Mouse (Mus musculus) midbrain, embryonic 14.5 days (tissue): ENCODE measurements around the gene Lrrc7. TPM values are rescaled to one million over a fixed set of nuclear protein-coding genes. Genes with fewer than 3 reads are reported as not detected.
A peak's percentile ranks its signal among the peaks of the same experiment; 100 is the strongest.

Experiments used
- ATAC-seq: fragments of 200-750 bp; cut with Nextera tagmentation; 2 replicates; pipeline ENCODE4 v1.8.0; 2017; ENCODE audit warnings: moderate number of reproducible peaks, moderate library complexity; ENCODE audit not compliant: low FRiP score, low TSS enrichment
- DNase-seq: peaks from one replicate; pipeline ENCODE4 v3.0.0-alpha.2; 2015
- H3K27ac ChIP-seq: fragments of 300-500 bp; sonication (generic); replicated peaks from 2 replicates; pipeline ENCODE4 v1.5.1; 2014; ENCODE audit warnings: mild to moderate bottlenecking, low read depth, low read length, moderate library complexity
- H3K27me3 ChIP-seq: fragments of 300-500 bp; sonication (generic); 2 replicates; pipeline ENCODE4 v1.6.1; 2014; ENCODE audit warnings: low read length, control low read depth, mixed read lengths; ENCODE audit not compliant: control insufficient read depth, insufficient read depth
- H3K36me3 ChIP-seq: fragments of 300-500 bp; sonication (generic); 2 replicates; pipeline ENCODE4 v1.6.1; 2014; ENCODE audit warnings: low read length, control low read depth; ENCODE audit not compliant: control insufficient read depth, insufficient read depth
- H3K4me1 ChIP-seq: fragments of 300-500 bp; sonication (generic); 2 replicates; pipeline ENCODE4 v1.6.1; 2014; ENCODE audit warnings: mild to moderate bottlenecking, antibody characterized with exemption, low read length, control low read depth; ENCODE audit not compliant: control insufficient read depth, insufficient read depth
- H3K4me2 ChIP-seq: fragments of 300-500 bp; sonication (generic); 2 replicates; pipeline ENCODE4 v1.6.1; 2014; ENCODE audit warnings: mild to moderate bottlenecking, low read length, moderate library complexity
- H3K4me3 ChIP-seq: fragments of 300-500 bp; sonication (generic); replicated peaks from 2 replicates; pipeline ENCODE4 v1.5.1; 2014; ENCODE audit warnings: low read depth, low read length
- H3K9ac ChIP-seq: fragments of 300-500 bp; sonication (generic); replicated peaks from 2 replicates; pipeline ENCODE4 v1.6.1; 2014; ENCODE audit warnings: mild to moderate bottlenecking, low read length, moderate library complexity
- H3K9me3 ChIP-seq: fragments of 300-500 bp; sonication (generic); 2 replicates; pipeline ENCODE4 v1.6.1; 2016; ENCODE audit warnings: low read length, control low read depth, mixed read lengths; ENCODE audit not compliant: control insufficient read depth
- WGBS: fragments of 180-500 bp; shearing (Covaris S2); extraction: QIAGEN DNeasy Blood & Tissue Kit; methylation state at CpG from one replicate; pipeline ENCODE4 v1.1.7; 2014; 5-methylcytosine and 5-hydroxymethylcytosine counted together
- polyA plus RNA-seq: library from polyadenylated mRNA; unstranded; fragments of >200 nt; fragmentation: Nextera tagmentation; extraction: Ambion mirVana; gene quantifications from 2 replicates; pipeline ENCODE4 v1.2.1, GENCODE M21; 2014

Lrrc7 gene
- polyA plus RNA-seq, 1 experiment from 2014 or later, result 13.2 TPM

DNA sequence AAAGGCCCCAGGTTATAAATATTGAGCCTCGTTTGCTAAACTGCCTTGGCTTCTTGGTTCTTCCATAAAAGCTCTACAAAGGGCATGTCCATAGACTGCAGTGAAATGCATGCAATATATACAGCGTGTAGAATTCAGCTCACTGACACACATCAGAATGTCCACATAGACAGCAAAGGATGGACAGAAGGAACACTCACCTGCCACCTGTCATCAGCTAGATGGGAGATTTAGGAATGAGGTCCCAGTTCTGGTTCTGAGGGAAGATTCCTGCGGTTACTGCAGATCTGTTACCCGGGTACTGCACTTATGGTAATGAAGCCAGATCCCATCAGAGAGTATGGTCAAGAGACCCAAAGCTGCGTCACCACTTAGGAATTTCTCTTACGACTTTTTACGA is 494.1 kb downstream of the Lrrc7 start:
- Histone ChIP-seq H3K27me3 (no peaks in the 10 kb centered on the region), H3K9ac (no peak overlapping the region), H3K9me3 (no peaks in the 10 kb centered on the region), H3K4me3 (no peak overlapping the region), H3K4me1 (no peaks in the 10 kb centered on the region), H3K4me2 (no peak overlapping the region), H3K27ac (no peak overlapping the region), H3K36me3 (peaks cover 26% of the 10 kb centered on the region)
- no peak for ATAC-seq
- no peak for DNase-seq
- 91% methylated on average over 7 of the region's 7 CpGs for WGBS

DNA sequence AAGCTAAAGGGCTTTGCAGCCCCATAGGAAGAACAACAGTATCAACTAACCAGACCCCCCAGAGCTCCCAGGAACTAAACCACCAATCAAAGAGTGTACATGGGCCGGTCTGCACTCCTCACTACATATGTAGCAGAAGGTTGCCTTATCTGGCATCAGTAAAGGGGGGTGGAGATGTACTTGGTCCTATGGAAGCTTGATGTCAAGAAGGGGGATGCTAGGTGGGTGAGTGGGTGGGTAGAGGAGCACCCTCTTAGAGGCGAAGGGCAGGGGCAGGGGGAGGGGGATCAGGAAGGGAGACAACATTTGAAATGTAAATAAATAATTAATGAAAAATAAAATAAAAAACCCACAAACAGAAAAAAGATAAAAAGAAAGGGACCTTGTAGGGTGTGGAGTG is 496.8 kb downstream of the Lrrc7 start:
- no peaks in the 10 kb centered on the region for H3K4me1 ChIP-seq
- no peak overlapping the region for H3K4me2 ChIP-seq
- no peaks in the 10 kb centered on the region for H3K27me3 ChIP-seq
- H3K36me3 ChIP-seq, result peaks cover 28% of the 10 kb centered on the region
- H3K4me3 ChIP-seq, result no peak overlapping the region
- DNase-seq, result no peak
- H3K9me3 ChIP-seq, result no peaks in the 10 kb centered on the region
- 93% methylated on average over 2 of the region's 2 CpGs for WGBS
- H3K9ac ChIP-seq, result no peak overlapping the region
- H3K27ac ChIP-seq, result no peak overlapping the region
- ATAC-seq, result no peak; the same call in 1 of the 2 replicates

DNA sequence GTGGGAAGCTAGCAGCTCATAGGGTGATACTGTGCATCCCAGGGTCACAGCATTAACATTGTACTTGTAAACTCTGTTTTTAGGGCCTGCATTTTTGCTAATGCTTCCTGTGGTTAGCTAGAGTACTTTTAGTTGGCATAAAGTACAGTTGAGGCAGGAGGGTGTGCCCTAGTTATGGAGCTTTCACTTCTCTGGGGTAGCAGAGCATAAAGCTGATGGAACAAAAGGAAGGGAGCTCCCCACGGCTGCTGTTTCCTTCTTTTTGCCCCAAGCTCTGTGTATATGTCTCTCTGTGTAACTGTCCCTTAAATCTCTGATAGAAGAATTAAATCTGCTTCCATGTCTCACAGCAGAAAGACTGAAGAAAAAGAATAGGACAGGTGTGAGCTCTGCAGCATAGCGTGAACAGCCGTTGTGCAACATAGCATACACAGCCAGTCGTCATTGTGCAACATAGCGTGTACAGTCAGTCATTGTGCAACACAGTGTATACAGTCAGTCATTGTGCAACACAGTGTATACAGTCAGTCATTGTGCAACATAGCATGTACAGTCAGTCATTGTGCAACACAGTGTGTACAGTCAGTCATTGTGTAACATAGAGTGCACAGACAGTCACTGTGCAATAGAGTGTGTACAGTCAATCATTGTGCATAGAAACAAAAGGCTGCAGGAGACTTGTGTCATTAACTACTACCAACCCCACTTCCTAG is 500.1 kb downstream of the Lrrc7 start:
- peaks cover 45% of the 10 kb centered on the region for H3K36me3 ChIP-seq
- ATAC-seq, result no peak
- no peak overlapping the region for H3K4me3 ChIP-seq
- H3K9me3 ChIP-seq, result no peaks in the 10 kb centered on the region
- H3K27me3 ChIP-seq, result no peaks in the 10 kb centered on the region
- H3K4me2 ChIP-seq, result no peak overlapping the region
- no peaks in the 10 kb centered on the region for H3K4me1 ChIP-seq
- WGBS, result 93% methylated on average over 5 of the region's 5 CpGs
- DNase-seq, result no peak
- no peak overlapping the region for H3K9ac ChIP-seq
- no peak overlapping the region for H3K27ac ChIP-seq

DNA sequence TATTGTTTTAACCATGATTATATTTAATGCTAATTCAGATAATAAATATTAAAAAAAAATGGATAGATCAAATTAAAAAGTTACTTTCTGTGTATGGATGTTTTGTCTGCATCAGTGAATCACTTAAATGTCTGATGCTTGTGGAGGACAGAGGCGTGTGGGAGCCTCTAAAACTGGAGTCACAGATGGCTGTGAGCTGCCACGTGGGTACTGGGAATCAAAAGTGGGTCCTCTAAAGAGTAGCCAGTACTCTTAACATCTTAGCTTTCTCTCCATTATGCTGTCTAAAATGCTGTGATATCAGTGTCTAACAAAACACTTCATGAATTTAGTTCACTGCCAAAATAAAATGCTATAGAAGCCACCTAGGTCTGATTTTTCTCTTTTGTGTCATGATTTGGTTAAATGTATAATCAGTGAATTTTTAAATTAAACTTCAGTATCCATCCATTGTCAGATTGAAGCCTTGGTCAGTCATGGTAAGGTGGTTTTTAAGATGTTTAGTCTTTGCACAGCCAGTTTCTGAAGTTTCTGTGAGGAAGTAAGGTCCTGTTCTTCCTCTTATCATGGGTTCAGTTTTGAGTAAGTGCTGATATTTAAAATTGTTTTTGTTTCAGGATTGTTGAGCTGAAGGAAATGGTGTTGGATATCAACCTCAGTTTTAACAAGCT is 501.3 kb downstream of the Lrrc7 start:
- H3K36me3 ChIP-seq, result peaks cover 58% of the 10 kb centered on the region
- no peak overlapping the region for H3K9ac ChIP-seq
- no peaks in the 10 kb centered on the region for H3K9me3 ChIP-seq
- DNase-seq (no peak), ATAC-seq (no peak)
- no peak overlapping the region for H3K4me3 ChIP-seq
- H3K4me2 ChIP-seq, result no peak overlapping the region
- 95% methylated on average over 2 of the region's 2 CpGs for WGBS
- no peak overlapping the region for H3K27ac ChIP-seq
- no peaks in the 10 kb centered on the region for H3K4me1 ChIP-seq
- no peaks in the 10 kb centered on the region for H3K27me3 ChIP-seq

DNA sequence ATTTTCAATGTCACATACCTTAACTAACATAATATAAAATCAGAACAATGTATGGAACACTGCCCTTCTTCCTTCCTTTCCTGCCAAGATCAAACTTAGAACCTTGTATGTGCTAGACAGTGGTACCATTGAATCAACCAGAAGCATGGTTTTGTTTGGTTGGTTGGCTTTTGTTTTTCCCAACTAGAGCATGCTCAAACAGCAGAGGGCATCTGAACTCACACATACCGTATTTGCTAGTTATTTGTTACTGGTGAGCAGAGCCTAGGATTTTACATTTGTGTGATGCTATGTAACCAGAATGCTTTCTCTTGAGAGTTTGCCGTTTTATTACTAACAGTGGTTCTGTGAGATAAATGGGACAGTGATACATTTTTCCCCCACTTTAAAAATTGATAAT is 512.5 kb downstream of the Lrrc7 start:
- Histone ChIP-seq H3K9ac (no peak overlapping the region), H3K27me3 (no peaks in the 10 kb centered on the region), H3K4me3 (no peak overlapping the region), H3K36me3 (peaks cover 20% of the 10 kb centered on the region), H3K4me2 (no peak overlapping the region), H3K27ac (no peak overlapping the region), H3K4me1 (no peaks in the 10 kb centered on the region), H3K9me3 (no peaks in the 10 kb centered on the region)
- no peak for ATAC-seq
- peak; percentile 9 for DNase-seq
- 91% methylated on average over 2 of the region's 2 CpGs for WGBS

DNA sequence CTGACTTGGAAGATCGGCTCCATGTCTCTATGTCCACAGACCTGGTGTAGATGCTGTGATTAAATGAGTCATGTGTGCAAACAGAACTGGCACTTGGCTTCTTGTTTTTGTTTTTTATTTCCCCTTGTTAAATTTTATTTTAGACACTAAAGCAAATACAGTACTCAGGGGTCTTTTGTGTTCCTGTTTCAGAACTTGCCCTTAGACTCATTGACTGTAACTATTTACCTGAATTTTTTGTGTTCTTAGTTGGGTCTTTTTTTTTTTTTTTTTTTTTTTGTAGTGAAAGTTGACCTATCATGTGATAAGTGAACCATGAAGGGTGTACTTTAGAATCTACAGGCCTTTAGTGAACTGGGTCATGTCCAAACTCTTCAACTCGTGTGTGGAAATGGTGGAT is 521.3 kb downstream of the Lrrc7 start:
- ATAC-seq (no peak), DNase-seq (no peak)
- H3K4me2 ChIP-seq, result no peak overlapping the region
- H3K36me3 ChIP-seq, result peaks cover 3% of the 10 kb centered on the region; the same call in 1 of the 2 replicates
- no peaks in the 10 kb centered on the region for H3K27me3 ChIP-seq
- H3K4me1 ChIP-seq, result 0 out of 2 replicates have a peak, but pooled peaks cover 8% of the 10 kb centered on the region
- H3K4me3 ChIP-seq, result no peak overlapping the region
- no peak overlapping the region for H3K9ac ChIP-seq
- no peak overlapping the region for H3K27ac ChIP-seq
- 90% methylated on average over 2 of the region's 2 CpGs for WGBS
- H3K9me3 ChIP-seq, result no peaks in the 10 kb centered on the region

DNA sequence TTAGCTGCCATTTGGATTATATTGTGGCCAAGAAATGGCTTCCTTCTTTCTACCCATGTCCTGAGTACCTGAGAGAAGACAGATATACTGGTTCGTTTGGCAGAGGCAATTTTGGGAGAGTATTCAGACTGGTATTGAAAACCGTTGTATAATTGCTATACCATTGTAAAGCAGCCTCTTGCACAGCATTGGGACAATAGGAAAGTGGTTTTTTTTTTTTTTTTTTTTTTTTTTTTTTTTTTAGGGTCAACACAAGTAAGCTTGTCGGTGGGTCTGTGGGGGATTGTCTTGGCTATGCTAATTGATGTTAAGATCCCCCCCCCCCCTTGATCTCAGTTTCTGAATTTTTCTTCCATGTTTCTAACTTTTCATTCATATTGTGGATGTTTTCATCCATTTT is 523.9 kb downstream of the Lrrc7 start:
- no peak overlapping the region for H3K9ac ChIP-seq
- H3K27me3 ChIP-seq, result no peaks in the 10 kb centered on the region
- H3K4me3 ChIP-seq, result no peak overlapping the region
- no peak overlapping the region for H3K27ac ChIP-seq
- DNase-seq (no peak), ATAC-seq (no peak)
- no peaks in the 10 kb centered on the region for H3K9me3 ChIP-seq
- H3K4me2 ChIP-seq, result no peak overlapping the region
- peaks cover 2% of the 10 kb centered on the region; the same call in 1 of the 2 replicates for H3K36me3 ChIP-seq
- 90% methylated on average over 3 of the region's 3 CpGs for WGBS
- H3K4me1 ChIP-seq, result peaks cover 17% of the 10 kb centered on the region

DNA sequence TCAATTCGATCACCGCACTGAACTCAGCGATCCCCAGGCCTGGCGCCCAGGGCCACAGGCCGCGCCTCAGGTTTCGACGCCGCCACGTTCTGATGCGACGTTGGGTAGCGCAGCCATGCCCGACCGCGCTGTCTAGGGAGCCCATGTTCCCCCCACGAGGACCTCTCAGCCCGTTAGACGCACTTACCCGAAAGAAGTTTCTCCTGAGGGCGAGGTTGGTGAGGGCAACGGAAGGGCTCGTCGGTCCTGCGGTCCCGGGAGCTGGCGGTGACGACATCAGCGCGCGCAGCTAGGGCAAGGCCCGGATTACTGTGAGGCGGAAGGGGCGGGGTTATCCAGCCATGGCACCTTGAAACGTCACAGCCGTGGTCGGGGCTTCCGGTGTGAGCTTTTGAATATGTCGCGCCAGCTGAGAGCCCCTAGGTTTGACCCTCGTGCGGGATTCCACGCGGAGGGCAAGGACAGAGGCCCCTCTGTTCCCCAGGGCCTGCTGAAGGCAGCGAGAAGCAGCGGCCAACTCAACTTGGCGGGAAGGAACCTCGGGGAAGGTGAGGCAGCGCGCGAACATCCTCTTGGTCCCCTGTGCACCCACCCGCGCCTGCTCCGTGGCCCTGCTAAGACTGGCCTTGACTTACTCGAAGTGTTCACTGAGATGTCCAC is 525.6 kb downstream of the Lrrc7 start, which contains the start of the genes Srsf11 and Lrrc40:
Gene Srsf11, minus strand, starts transcription at position 311 of the 660 bp plus-strand sequence.
Gene Lrrc40, plus strand, starts transcription at position 334 of the 660 bp plus-strand sequence.
- DNase-seq (peak; percentile 99), ATAC-seq (peak; percentile 97)
- Histone ChIP-seq H3K4me2 (peak within 1 kb of the TSS; percentile 85), H3K9me3 (no peaks in the 10 kb centered on the region), H3K27me3 (no peaks in the 10 kb centered on the region), H3K4me3 (peak within 1 kb of the TSS; percentile 93), H3K36me3 (peaks cover 2% of the 10 kb centered on the region; the same call in 1 of the 2 replicates), H3K27ac (peak within 1 kb of the TSS; percentile 83), H3K9ac (peak within 1 kb of the TSS; percentile 91), H3K4me1 (peaks cover 24% of the 10 kb centered on the region)
- WGBS, result under 1% methylated on average over 55 of the region's 55 CpGs
